Mouse (Mus musculus) urinary bladder, postnatal 36 days (tissue): ENCODE measurements around the gene Cdk1.

Source experiments
- DNase-seq, 2 experiments: peaks; one replicate each; pipeline ENCODE4 v3.0.0; 2022; ENCODE audit warnings: low spot score in 2 of 2, mixed read lengths in 1 of 2

Gene Cdk1

GRCm38 (mm10) chr10:69306205-69306604 lies 46.5 kb downstream of the Cdk1 start:
- DNase-seq: peak; percentile 45 to 59

DNA sequence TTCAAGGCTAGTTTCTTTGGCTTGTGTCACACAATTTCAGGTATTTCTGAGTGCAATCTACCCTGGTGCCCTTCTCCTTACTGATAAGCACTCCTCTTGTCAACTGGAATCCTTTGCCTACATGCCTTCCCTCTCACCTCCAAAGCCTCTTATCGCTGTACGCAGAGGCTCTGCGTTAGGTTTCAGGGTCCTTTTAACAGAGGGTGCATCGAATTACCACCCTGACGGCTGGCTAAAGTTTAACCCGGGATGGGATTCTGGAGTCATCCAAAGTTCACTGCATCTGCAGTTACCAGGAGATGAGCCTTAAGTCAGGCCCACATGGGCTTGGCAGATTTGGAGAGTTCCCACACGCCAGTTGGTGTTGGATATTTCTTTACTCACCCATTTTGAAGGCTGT lies 47.1 kb downstream of the Cdk1 start:
- no peak for DNase-seq

- no peak for DNase-seq
These were observed 47.9 kb downstream of the Cdk1 start for GRCm38 (mm10) chr10:69304819-69305218.

DNA sequence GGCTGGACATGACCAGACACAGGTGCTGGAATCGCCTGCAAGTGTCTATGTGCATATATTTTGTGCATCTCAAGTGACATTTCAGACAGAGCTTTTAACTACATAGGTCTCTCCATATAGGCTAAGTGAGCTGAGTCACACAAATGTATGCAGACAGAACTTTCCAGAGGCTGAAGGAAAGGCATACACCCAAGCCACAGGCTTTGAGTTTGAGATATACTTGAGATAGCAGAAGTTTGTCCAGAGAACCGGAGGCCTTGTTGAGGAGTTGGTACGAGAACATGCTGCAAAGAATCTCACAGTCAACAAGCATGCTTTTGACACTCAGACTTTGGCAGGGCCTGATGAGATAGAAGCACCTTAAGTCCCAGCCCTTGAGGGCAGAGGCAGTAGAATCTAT lies 50.1 kb downstream of the Cdk1 start:
- no peak for DNase-seq

- DNase-seq: no peak
These were observed 52.8 kb downstream of the Cdk1 start for GRCm38 (mm10) chr10:69299985-69300384.

DNA sequence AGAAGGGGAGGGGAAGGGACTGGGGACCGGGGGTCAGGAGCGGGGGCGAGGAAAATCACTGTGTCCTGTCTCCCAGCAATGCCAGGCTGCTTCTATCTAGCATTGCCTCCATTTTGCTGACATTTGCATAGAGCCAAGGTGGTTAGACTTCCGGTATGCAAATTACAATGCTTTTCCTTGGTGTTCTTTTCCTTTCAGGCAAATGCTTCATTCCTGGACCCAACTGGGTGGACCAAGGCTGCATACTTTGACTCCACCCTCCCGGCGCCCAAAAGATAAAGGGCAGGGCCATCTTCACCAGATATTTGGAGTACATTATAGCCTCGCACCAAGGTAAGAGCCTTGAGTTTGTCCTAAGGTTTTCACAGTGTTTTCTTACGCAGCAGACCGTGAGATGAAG lies 56.8 kb downstream of the Cdk1 start:
- no peak for DNase-seq

DNA sequence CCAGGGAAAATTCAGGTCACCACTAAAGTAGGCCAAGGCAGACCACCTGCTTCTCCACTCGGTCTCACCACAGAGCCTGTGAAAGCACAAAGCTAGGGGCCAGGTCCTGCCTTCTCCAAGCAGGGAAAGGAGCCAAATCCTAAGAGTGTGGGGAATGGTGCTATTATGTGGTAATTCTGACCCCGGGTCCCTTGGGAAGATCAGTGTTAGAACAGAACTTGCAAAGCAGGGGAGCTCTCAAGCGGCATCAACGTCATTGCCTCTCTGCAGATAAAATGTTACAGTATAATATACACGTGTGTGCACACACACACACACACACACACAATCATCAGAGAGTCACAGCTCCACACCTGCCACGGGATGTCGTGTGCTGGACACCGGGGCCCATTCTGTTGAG lies 62.0 kb downstream of the Cdk1 start:
- DNase-seq: no peak

DNA sequence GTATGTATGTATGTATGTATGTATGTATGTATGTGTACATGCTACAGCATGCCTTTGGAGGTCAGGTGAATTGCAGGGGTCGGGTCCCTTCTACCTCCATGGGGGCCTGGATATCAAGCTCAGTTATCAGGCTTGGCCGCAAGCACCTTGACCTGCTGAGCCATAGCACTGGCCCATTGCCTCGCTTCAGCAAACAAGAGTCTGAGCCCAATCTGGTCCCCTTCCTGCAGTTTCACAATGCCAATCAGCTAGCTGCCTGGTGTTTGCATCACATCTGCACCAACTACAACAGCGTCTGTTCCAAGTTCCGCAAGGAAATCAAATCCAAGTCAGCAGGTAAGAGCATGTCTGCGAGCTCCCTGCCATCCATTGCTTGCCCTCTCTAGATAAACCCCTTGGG lies 64.0 kb downstream of the Cdk1 start:
- DNase-seq: no peak

- DNase-seq: no peak
These were observed 64.7 kb downstream of the Cdk1 start for GRCm38 (mm10) chr10:69288086-69288485.

- DNase-seq: no peak
These were observed 65.8 kb downstream of the Cdk1 start for GRCm38 (mm10) chr10:69286939-69287338.
